Mouse (Mus musculus) ES-Bruce4 (cell line): ENCODE data around the gene Stat5b. TPM values are rescaled to one million over a fixed set of nuclear protein-coding genes. Genes with fewer than 3 reads are reported as not detected.

Experiments used
- H3K27ac ChIP-seq: 2 replicates; pipeline ENCODE4 v1.5.1; 2012; ENCODE audit warnings: low read length, inconsistent platforms; ENCODE audit not compliant: insufficient read depth
- H3K27me3 ChIP-seq: 2 replicates; pipeline ENCODE4 v1.6.1; 2012; ENCODE audit warnings: mild to moderate bottlenecking, low read length, inconsistent platforms; ENCODE audit not compliant: control insufficient read depth, poor library complexity, insufficient read depth, severe bottlenecking
- H3K36me3 ChIP-seq: 2 replicates; pipeline ENCODE4 v1.6.1; 2012; ENCODE audit warnings: inconsistent platforms, mild to moderate bottlenecking, low read length, moderate library complexity; ENCODE audit not compliant: control insufficient read depth, poor library complexity, insufficient read depth, severe bottlenecking
- H3K4me1 ChIP-seq: one replicate; pipeline ENCODE4 v1.8.1; 2011; ENCODE audit warnings: low read length; ENCODE audit not compliant: control insufficient read depth, insufficient read depth
- H3K4me3 ChIP-seq: 2 replicates; pipeline ENCODE4 v1.5.1; 2011; ENCODE audit warnings: low read depth, mild to moderate bottlenecking, low read length
- H3K9ac ChIP-seq: 2 replicates; pipeline ENCODE4 v1.6.1; 2012; ENCODE audit warnings: low read depth, mild to moderate bottlenecking, inconsistent platforms; ENCODE audit not compliant: poor library complexity, severe bottlenecking
- H3K9me3 ChIP-seq: replicated peaks from 2 replicates; pipeline ENCODE4 v1.6.1; 2012; ENCODE audit warnings: mild to moderate bottlenecking, low read length, inconsistent platforms; ENCODE audit not compliant: control insufficient read depth, poor library complexity, insufficient read depth, severe bottlenecking
- CTCF ChIP-seq: IDR thresholded peaks from one replicate; pipeline ENCODE4 v1.8.1; 2011; ENCODE audit warnings: low read depth, low read length
- EP300 ChIP-seq: IDR thresholded peaks from 2 replicates; pipeline ENCODE4 v1.6.1; 2011; ENCODE audit warnings: low read depth, low read length; ENCODE audit not compliant: insufficient read depth
- POLR2A ChIP-seq: IDR thresholded peaks from one replicate; pipeline ENCODE4 v1.8.1; 2011; ENCODE audit warnings: low read length; ENCODE audit not compliant: insufficient read depth
- polyA plus RNA-seq: library from polyadenylated mRNA; stranded (reverse); fragments of >200 nt; gene quantifications from 2 replicates; pipeline ENCODE4 v1.2.4, GENCODE M21; 2011; ENCODE audit warnings: low read depth; ENCODE audit not compliant: missing spikeins, insufficient read depth, insufficient read length

The Stat5b gene
- polyA plus RNA-seq, 1 experiment, result 7.3 TPM

DNA sequence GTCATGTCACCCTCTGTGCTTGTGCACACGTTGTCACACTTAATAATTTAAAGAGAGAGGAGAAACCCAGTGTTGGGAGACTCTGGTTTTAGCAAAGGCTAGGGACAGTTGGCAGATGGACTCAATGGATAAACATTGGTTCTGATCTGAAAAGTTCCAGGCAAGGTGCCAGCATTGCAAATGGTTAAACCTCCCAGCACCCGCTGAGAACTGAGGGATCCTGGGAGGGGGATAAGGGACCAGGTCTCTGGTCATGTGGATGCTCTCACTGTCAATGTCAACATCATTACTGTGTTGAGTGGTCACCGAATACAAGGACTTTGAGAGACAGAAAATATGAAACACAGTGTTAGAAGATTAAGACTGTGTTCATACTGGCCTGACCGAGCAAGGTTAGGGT is 33.7 kb downstream of the Stat5b start:
- no peaks in the 10 kb centered on the region for H3K27me3 ChIP-seq
- H3K4me1 ChIP-seq, result no peaks in the 10 kb centered on the region
- H3K27ac ChIP-seq, result no peak overlapping the region
- H3K9ac ChIP-seq, result no peak overlapping the region
- H3K36me3 ChIP-seq, result no peaks in the 10 kb centered on the region
- TF ChIP-seq CTCF, result no peak
- no peak for TF ChIP-seq EP300
- no peak for TF ChIP-seq POLR2A
- H3K4me3 ChIP-seq, result no peak overlapping the region
- H3K9me3 ChIP-seq, result no peaks in the 10 kb centered on the region

DNA sequence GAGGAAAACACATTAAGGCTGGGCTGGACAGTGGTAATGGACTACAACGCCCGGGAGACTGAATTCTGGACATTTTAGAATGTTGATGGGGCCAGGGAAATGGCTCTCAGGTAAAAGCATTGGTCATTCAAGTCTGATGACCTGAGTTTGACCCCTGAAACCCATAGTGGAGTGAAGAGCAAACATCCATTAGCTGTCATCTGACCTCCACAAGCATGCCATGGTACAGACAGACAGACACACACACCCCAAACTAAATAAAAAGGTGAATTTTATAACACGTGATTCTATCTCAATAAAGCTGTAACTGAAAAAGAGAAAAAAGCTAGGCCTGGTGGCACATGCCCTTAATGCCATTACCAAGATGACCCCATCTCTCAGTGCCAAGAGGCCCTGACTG is 34.2 kb downstream of the Stat5b start:
- no peak for TF ChIP-seq EP300
- TF ChIP-seq POLR2A, result no peak
- TF ChIP-seq CTCF, result no peak
- H3K4me1 ChIP-seq, result no peaks in the 10 kb centered on the region
- no peaks in the 10 kb centered on the region for H3K36me3 ChIP-seq
- no peaks in the 10 kb centered on the region for H3K27me3 ChIP-seq
- no peak overlapping the region for H3K9ac ChIP-seq
- no peak overlapping the region for H3K4me3 ChIP-seq
- no peaks in the 10 kb centered on the region for H3K9me3 ChIP-seq
- no peak overlapping the region for H3K27ac ChIP-seq

DNA sequence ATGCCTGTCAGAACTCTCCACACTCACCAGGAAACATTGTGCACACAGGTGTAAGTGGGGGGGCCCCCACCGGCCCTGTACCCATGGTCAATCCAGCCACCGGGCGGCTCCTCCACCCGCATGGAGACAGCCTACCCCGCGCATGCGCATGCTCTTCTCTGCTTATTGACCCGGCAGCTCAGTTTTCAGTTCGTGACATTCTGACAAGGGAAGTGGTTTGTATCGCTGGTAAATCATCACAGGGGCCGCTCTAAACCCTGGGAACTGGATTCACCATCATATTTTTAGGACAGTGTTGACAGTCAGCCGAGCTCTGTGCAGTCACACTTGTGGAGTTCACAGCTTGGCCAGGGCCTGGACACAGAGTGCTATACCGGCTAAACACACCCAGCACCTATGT is 36.0 kb downstream of the Stat5b start:
- H3K9ac ChIP-seq, result no peak overlapping the region
- TF ChIP-seq POLR2A (no peak), EP300 (no peak), CTCF (no peak)
- peaks cover 3% of the 10 kb centered on the region; the same call in 1 of the 2 replicates for H3K9me3 ChIP-seq
- H3K27ac ChIP-seq, result no peak overlapping the region
- H3K4me1 ChIP-seq, result no peaks in the 10 kb centered on the region
- H3K36me3 ChIP-seq, result no peaks in the 10 kb centered on the region
- no peaks in the 10 kb centered on the region for H3K27me3 ChIP-seq
- H3K4me3 ChIP-seq, result no peak overlapping the region

DNA sequence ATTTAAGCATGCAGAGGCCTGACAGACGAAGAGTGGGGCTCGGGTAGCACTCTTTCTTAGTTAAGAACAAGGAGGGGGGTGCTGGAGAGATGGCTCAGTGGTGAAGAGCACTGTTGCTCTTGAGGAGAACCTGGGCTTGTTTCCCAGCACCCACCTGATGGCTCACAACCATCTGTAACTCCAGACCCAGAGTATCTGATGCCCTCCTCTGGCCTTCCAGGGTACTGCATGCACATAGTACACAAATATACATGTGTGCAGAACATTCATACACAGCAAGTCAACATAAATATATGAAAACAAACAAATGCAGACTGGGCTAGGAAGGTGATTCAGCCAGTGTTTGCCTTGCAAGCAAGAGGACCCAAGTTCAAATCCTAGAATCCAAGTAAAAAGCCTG is 39.4 kb downstream of the Stat5b start:
- no peak overlapping the region for H3K27ac ChIP-seq
- TF ChIP-seq POLR2A, result no peak
- TF ChIP-seq EP300, result no peak
- TF ChIP-seq CTCF, result peak; percentile 17
- H3K4me3 ChIP-seq, result no peak overlapping the region
- peaks cover 3% of the 10 kb centered on the region; the same call in 1 of the 2 replicates for H3K9me3 ChIP-seq
- no peak overlapping the region for H3K9ac ChIP-seq
- no peaks in the 10 kb centered on the region for H3K36me3 ChIP-seq
- H3K4me1 ChIP-seq, result no peaks in the 10 kb centered on the region
- no peaks in the 10 kb centered on the region for H3K27me3 ChIP-seq

DNA sequence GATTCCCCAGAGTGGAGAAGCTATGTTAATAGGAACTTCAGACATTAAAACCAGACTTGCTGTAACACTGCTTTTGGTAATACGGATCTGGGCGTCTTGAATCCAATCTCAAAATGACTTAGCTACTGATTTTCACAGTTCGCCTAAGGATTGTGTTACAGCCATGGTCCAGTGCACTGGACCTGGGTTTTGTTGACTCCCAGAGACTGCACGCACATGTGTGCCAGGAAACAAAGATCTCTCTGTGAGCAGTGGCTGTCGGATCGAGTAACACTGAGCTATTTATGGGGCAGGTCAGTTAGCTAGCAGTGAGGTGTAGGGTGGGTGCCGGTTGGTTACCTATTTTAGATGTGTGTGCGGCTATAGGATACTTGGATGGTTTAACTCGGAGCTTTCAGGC is 40.0 kb downstream of the Stat5b start:
- no peak overlapping the region for H3K9ac ChIP-seq
- H3K27me3 ChIP-seq, result no peaks in the 10 kb centered on the region
- H3K27ac ChIP-seq, result no peak overlapping the region
- no peak overlapping the region for H3K4me3 ChIP-seq
- H3K9me3 ChIP-seq, result peaks cover 3% of the 10 kb centered on the region; the same call in 1 of the 2 replicates
- no peak for TF ChIP-seq CTCF
- no peak for TF ChIP-seq EP300
- TF ChIP-seq POLR2A, result no peak
- H3K4me1 ChIP-seq, result no peaks in the 10 kb centered on the region
- no peaks in the 10 kb centered on the region for H3K36me3 ChIP-seq

DNA sequence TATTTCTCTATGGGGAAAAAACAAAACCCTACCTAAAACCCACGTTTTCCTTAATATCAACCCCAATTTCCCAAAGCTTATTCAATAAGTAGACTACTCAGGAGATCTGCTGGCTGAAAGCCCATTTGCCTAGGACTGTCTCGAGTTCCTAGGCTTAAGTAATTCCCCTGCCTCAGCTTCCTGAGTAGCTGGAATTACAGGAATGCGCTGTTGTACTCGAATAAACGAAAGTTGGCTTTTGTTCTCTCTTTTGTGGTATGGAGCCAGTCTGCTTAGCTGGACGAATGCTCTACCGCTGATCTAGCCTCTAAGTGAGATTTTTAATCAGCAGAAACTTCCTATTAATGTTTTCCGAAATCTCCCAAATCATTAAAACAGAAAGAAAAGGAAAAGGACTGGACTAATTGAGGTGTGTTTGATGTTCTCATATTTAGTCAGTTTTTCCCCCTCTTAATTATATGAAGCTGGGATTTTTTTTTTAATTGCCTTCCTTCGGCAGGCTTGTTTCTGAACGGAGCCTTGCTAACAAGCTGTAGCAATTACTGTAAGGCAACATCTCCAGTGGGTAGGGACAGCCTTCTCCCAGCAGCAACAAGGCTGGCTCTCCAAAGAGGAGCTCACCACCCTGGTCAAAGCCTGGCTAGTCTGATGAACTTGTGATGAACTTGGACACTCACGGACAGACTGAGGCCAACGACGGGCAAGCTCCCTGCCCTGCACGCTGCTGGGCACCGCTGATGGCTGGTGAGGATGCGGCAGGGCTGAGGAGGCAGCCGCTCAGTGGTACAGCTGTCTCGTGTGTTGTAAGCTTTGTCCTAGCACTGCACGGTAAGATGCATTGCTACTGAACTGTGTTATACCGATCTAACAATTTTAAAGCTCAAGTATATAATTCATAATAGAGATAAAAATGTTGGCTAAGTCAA is 43.9 kb downstream of the Stat5b start:
- no peak overlapping the region for H3K27ac ChIP-seq
- TF ChIP-seq EP300 (no peak), POLR2A (no peak), CTCF (no peak)
- no peaks in the 10 kb centered on the region for H3K36me3 ChIP-seq
- no peaks in the 10 kb centered on the region for H3K4me1 ChIP-seq
- no peaks in the 10 kb centered on the region for H3K27me3 ChIP-seq
- peaks cover 3% of the 10 kb centered on the region; the same call in 1 of the 2 replicates for H3K9me3 ChIP-seq
- no peak overlapping the region for H3K9ac ChIP-seq
- no peak overlapping the region for H3K4me3 ChIP-seq
